Mouse (Mus musculus): ENCODE data around the gene Zfp646. TPM values are rescaled to one million over a fixed set of nuclear protein-coding genes. Genes with fewer than 3 reads are reported as not detected.
"Not testable (repeated sequence)": the region's sequence is repeated elsewhere in the genome, so short reads cannot be mapped to it uniquely, and the experiment has no call there.

Gene Zfp646
- polyA plus RNA-seq (2015; fragmentation: Nextera tagmentation; extraction: Ambion mirVana): 10.5 and 11.6 TPM in 2 replicates

- peak; percentile 92 for ATAC-seq (ENCODE audit: low FRiP score, low read depth)
- Histone ChIP-seq H3K36me3 (peaks cover 48% of the 10 kb centered on the region), H3K4me1 (peaks cover 20% of the 10 kb centered on the region), H3K27me3 (no peaks in the 10 kb centered on the region), H3K9ac (peak within 1 kb of the TSS; percentile 97), H3K4me2 (replicated peaks) (peak within 1 kb of the TSS; percentile 89), H3K9me3 (no peaks in the 10 kb centered on the region), H3K4me3 (peak within 1 kb of the TSS; percentile 88), H3K27ac (peak within 1 kb of the TSS; percentile 98)
- under 1% methylated on average over 41 of the region's 41 CpGs for WGBS
Observed at GRCm38 (mm10) chr7:127876041-127876466, at the start of gene Zfp646. Gene Zfp646, plus strand, starts transcription at chr7:127876221.

GRCm38 (mm10) chr7:127835550-127835949 lies 40.5 kb upstream of the Zfp646 start:
- ATAC-seq (ENCODE audit: low FRiP score, low read depth): no peak
- WGBS: 78% methylated on average over 2 of the region's 2 CpGs
- peaks cover 3% of the 10 kb centered on the region; the same call in 1 of the 2 replicates for H3K4me1 ChIP-seq
- no peak overlapping the region for H3K4me3 ChIP-seq
- H3K27ac ChIP-seq: no peak overlapping the region
- no peaks in the 10 kb centered on the region for H3K27me3 ChIP-seq
- no peaks in the 10 kb centered on the region for H3K36me3 ChIP-seq
- no peaks in the 10 kb centered on the region for H3K9me3 ChIP-seq
- no peak overlapping the region for H3K4me2 ChIP-seq (replicated peaks)
- H3K9ac ChIP-seq: no peak overlapping the region

GRCm38 (mm10) chr7:127837473-127837872 lies 38.5 kb upstream of the Zfp646 start:
- no peaks in the 10 kb centered on the region for H3K9me3 ChIP-seq
- H3K4me3 ChIP-seq: no peak overlapping the region
- no peaks in the 10 kb centered on the region for H3K27me3 ChIP-seq
- H3K4me2 ChIP-seq (replicated peaks): no peak overlapping the region
- peaks cover 8% of the 10 kb centered on the region for H3K4me1 ChIP-seq
- H3K9ac ChIP-seq: no peak overlapping the region
- ATAC-seq (ENCODE audit: low FRiP score, low read depth): no peak
- no peaks in the 10 kb centered on the region for H3K36me3 ChIP-seq
- 96% methylated on average over 5 of the region's 5 CpGs for WGBS
- H3K27ac ChIP-seq: no peak overlapping the region

- H3K4me1 ChIP-seq: peaks cover 12% of the 10 kb centered on the region
- not testable (repeated sequence) for H3K36me3 ChIP-seq; ATAC-seq (ENCODE audit: low FRiP score, low read depth); H3K4me2 ChIP-seq (replicated peaks); H3K27ac ChIP-seq; H3K27me3 ChIP-seq; H3K9me3 ChIP-seq; H3K4me3 ChIP-seq; H3K9ac ChIP-seq
- WGBS: 68% methylated on average over 4 of the region's 4 CpGs
Observed at GRCm38 (mm10) chr7:127837878-127838277, 38.1 kb upstream of the Zfp646 start.

- H3K36me3 ChIP-seq: peaks cover 17% of the 10 kb centered on the region
- H3K9ac ChIP-seq; H3K27me3 ChIP-seq; H3K9me3 ChIP-seq; ATAC-seq (ENCODE audit: low FRiP score, low read depth); H3K4me3 ChIP-seq; H3K27ac ChIP-seq: not testable (repeated sequence)
- H3K4me2 ChIP-seq (replicated peaks): peak overlapping the region; percentile 79
- peaks cover 14% of the 10 kb centered on the region for H3K4me1 ChIP-seq
- WGBS: 80% methylated on average over 2 of the region's 2 CpGs
Observed at GRCm38 (mm10) chr7:127840031-127840430, 36.0 kb upstream of the Zfp646 start.

GRCm38 (mm10) chr7:127840886-127841285 lies 35.1 kb upstream of the Zfp646 start:
- Histone ChIP-seq H3K9me3 (no peaks in the 10 kb centered on the region), H3K36me3 (peaks cover 23% of the 10 kb centered on the region), H3K4me2 (replicated peaks) (peak overlapping the region; percentile 79), H3K27me3 (no peaks in the 10 kb centered on the region), H3K27ac (peak overlapping the region; percentile 89), H3K4me3 (peak overlapping the region; percentile 84), H3K9ac (peak overlapping the region; percentile 79), H3K4me1 (peaks cover 14% of the 10 kb centered on the region)
- peak; percentile 3; the same call in 1 of the 2 replicates for ATAC-seq (ENCODE audit: low FRiP score, low read depth)
- 3% methylated on average over 15 of the region's 15 CpGs for WGBS

GRCm38 (mm10) chr7:127841340-127842000 lies 34.6 kb upstream of the Zfp646 start:
- H3K9me3 ChIP-seq: no peaks in the 10 kb centered on the region
- peaks cover 29% of the 10 kb centered on the region for H3K36me3 ChIP-seq
- peak; percentile 91 for ATAC-seq (ENCODE audit: low FRiP score, low read depth)
- H3K4me3 ChIP-seq: peak overlapping the region; percentile 84
- H3K4me2 ChIP-seq (replicated peaks): peak overlapping the region; percentile 79
- no peaks in the 10 kb centered on the region for H3K27me3 ChIP-seq
- peak overlapping the region; percentile 79 for H3K9ac ChIP-seq
- H3K4me1 ChIP-seq: peaks cover 14% of the 10 kb centered on the region
- peak overlapping the region; percentile 89 for H3K27ac ChIP-seq
- under 1% methylated on average over 46 of the region's 46 CpGs for WGBS

GRCm38 (mm10) chr7:127842001-127842718 lies 33.9 kb upstream of the Zfp646 start:
- H3K27ac ChIP-seq: peak overlapping the region; percentile 89
- H3K27me3 ChIP-seq: no peaks in the 10 kb centered on the region
- H3K4me2 ChIP-seq (replicated peaks): peak overlapping the region; percentile 79
- H3K4me1 ChIP-seq: peaks cover 14% of the 10 kb centered on the region
- ATAC-seq (ENCODE audit: low FRiP score, low read depth): peak; percentile 57
- H3K36me3 ChIP-seq: peaks cover 34% of the 10 kb centered on the region
- under 1% methylated on average over 40 of the region's 40 CpGs for WGBS
- H3K4me3 ChIP-seq: peak overlapping the region; percentile 84
- H3K9me3 ChIP-seq: no peaks in the 10 kb centered on the region
- peak overlapping the region; percentile 79 for H3K9ac ChIP-seq

- H3K9ac ChIP-seq: no peak overlapping the region
- no peak overlapping the region for H3K4me2 ChIP-seq (replicated peaks)
- no peaks in the 10 kb centered on the region for H3K27me3 ChIP-seq
- H3K4me1 ChIP-seq: no peaks in the 10 kb centered on the region
- 74% methylated on average over 6 of the region's 6 CpGs for WGBS
- no peak overlapping the region for H3K27ac ChIP-seq
- peaks cover 31% of the 10 kb centered on the region for H3K36me3 ChIP-seq
- no peak overlapping the region for H3K4me3 ChIP-seq
- no peak; the same call in 1 of the 2 replicates for ATAC-seq (ENCODE audit: low FRiP score, low read depth)
- no peaks in the 10 kb centered on the region for H3K9me3 ChIP-seq
Observed at GRCm38 (mm10) chr7:127849973-127850875, 25.8 kb upstream of the Zfp646 start.

GRCm38 (mm10) chr7:127850906-127851305 lies 25.1 kb upstream of the Zfp646 start:
- Histone ChIP-seq H3K4me1 (no peaks in the 10 kb centered on the region), H3K4me2 (replicated peaks) (no peak overlapping the region), H3K36me3 (peaks cover 25% of the 10 kb centered on the region), H3K4me3 (no peak overlapping the region), H3K27me3 (no peaks in the 10 kb centered on the region), H3K9me3 (no peaks in the 10 kb centered on the region), H3K9ac (no peak overlapping the region), H3K27ac (no peak overlapping the region)
- 62% methylated on average over 5 of the region's 5 CpGs for WGBS
- ATAC-seq (ENCODE audit: low FRiP score, low read depth): no peak

GRCm38 (mm10) chr7:127858258-127858657 lies 17.8 kb upstream of the Zfp646 start:
- no peak for ATAC-seq (ENCODE audit: low FRiP score, low read depth)
- H3K27ac ChIP-seq: no peak overlapping the region
- no peak overlapping the region for H3K9ac ChIP-seq
- H3K36me3 ChIP-seq: 0 out of 2 replicates have a peak, but pooled peaks cover 7% of the 10 kb centered on the region
- no peak overlapping the region for H3K4me3 ChIP-seq
- 90% methylated on average over 6 of the region's 6 CpGs for WGBS
- H3K27me3 ChIP-seq: no peaks in the 10 kb centered on the region
- H3K4me2 ChIP-seq (replicated peaks): no peak overlapping the region
- H3K9me3 ChIP-seq: no peaks in the 10 kb centered on the region
- H3K4me1 ChIP-seq: no peaks in the 10 kb centered on the region

Data from limb, embryonic 13.5 days (tissue).